Mouse (Mus musculus) gastrocnemius, adult 2 months (tissue): Measurements from ENCODE around the gene Icam5. TPM values are rescaled to one million over a fixed set of nuclear protein-coding genes. Genes with fewer than 3 reads are reported as not detected.
"Not testable (repeated sequence)": the region's sequence is repeated elsewhere in the genome, so short reads cannot be mapped to it uniquely, and the experiment has no call there.

Experiments used
- DNase-seq: peaks from one replicate; pipeline ENCODE4 v3.0.0; 2022
- H3K27ac ChIP-seq: fragments of 200-600 bp; 2 replicates; pipeline ENCODE4 v1.8.1; 2022; ENCODE audit warnings: mild to moderate bottlenecking
- H3K4me3 ChIP-seq: fragments of 200-600 bp; 2 replicates; pipeline ENCODE4 v1.8.1; 2022; ENCODE audit warnings: mild to moderate bottlenecking, moderate library complexity
- CTCF ChIP-seq: fragments of 200-600 bp; IDR thresholded peaks from 2 replicates; pipeline ENCODE4 v1.8.1; 2022; ENCODE audit warnings: antibody characterized with exemption, mild to moderate bottlenecking, moderate library complexity
- intact Hi-C: fragments of 180-260 bp; cut with DNase I; formaldehyde crosslinking; loops from one replicate; pipeline ENCODE4 v1.15.1; 2025
- long read RNA-seq, 2 experiments: library from polyadenylated mRNA; stranded (forward); transcript quantifications; one replicate each; pipeline ENCODE4 v2.0.0; 2021
- total RNA-seq, 2 experiments: library from RNA; stranded (reverse); gene quantifications; 2 replicates each; pipeline ENCODE4 v1.2.3; 2021

The Icam5 gene
- not detected for total RNA-seq
- long read RNA-seq, experiment 1, result 0 reads
- long read RNA-seq, experiment 2, result 0 reads

GRCm38 (mm10) chr9:21031896-21032351, at the start of gene Icam5:
Gene Icam5 (plus strand): TSS chr9:21032073.
- intact Hi-C loops, result loop anchor here (2.0 to 5.0 kb wide), 3 partner anchors 59 to 131 kb away; partner anchors contain the start of genes Gm38431 and Tyk2
- H3K4me3 ChIP-seq, result peak within 1 kb of the TSS; percentile 83
- no peak for TF ChIP-seq CTCF
- H3K27ac ChIP-seq, result peak within 1 kb of the TSS; percentile 84
- DNase-seq, result peak; percentile 36

- Histone ChIP-seq H3K4me3 (no peak overlapping the region), H3K27ac (no peak overlapping the region)
- intact Hi-C loops, result no loop called here
- no peak for TF ChIP-seq CTCF
- no peak for DNase-seq
Measured at GRCm38 (mm10) chr9:20982171-20982570, 49.7 kb upstream of the Icam5 start.

- DNase-seq, result no peak
- H3K27ac ChIP-seq, result no peak overlapping the region
- TF ChIP-seq CTCF, result no peak
- H3K4me3 ChIP-seq, result no peak overlapping the region
- intact Hi-C loops, result no loop called here
Measured at GRCm38 (mm10) chr9:20983169-20983568, 48.7 kb upstream of the Icam5 start.

GRCm38 (mm10) chr9:20986952-20987686, 44.8 kb upstream of the Icam5 start:
- intact Hi-C loops, result no loop called here
- peak; percentile 62 for DNase-seq
- no peak for TF ChIP-seq CTCF
- Histone ChIP-seq H3K4me3 (no peak overlapping the region), H3K27ac (peak overlapping the region; percentile 64)

GRCm38 (mm10) chr9:20987953-20988352, 43.9 kb upstream of the Icam5 start:
- no peak for TF ChIP-seq CTCF
- Histone ChIP-seq H3K27ac (0 out of 2 replicates have a peak overlapping the region, but pooled peaks have one; percentile 12), H3K4me3 (no peak overlapping the region)
- DNase-seq, result no peak
- intact Hi-C loops, result no loop called here

- Histone ChIP-seq H3K27ac (no peak overlapping the region), H3K4me3 (peak overlapping the region; percentile 31; the same call in 1 of the 2 replicates)
- intact Hi-C loops, result no loop called here
- TF ChIP-seq CTCF, result no peak
- DNase-seq, result no peak
Measured at GRCm38 (mm10) chr9:20990861-20991260, 41.0 kb upstream of the Icam5 start.

GRCm38 (mm10) chr9:20991587-20991986, 40.3 kb upstream of the Icam5 start:
- no peak overlapping the region for H3K27ac ChIP-seq
- intact Hi-C loops, result no loop called here
- TF ChIP-seq CTCF, result no peak

GRCm38 (mm10) chr9:20993165-20993898, 38.5 kb upstream of the Icam5 start:
- H3K4me3 ChIP-seq, result no peak overlapping the region
- intact Hi-C loops, result no loop called here
- no peak for TF ChIP-seq CTCF
- DNase-seq, result no peak
- no peak overlapping the region for H3K27ac ChIP-seq

More at GRCm38 (mm10) chr9:20991587-20991986, 40.3 kb upstream of the Icam5 start:
- DNase-seq, result no peak
- no peak overlapping the region for H3K4me3 ChIP-seq

- no peak overlapping the region for H3K4me3 ChIP-seq
- no peak overlapping the region for H3K27ac ChIP-seq
- intact Hi-C loops, result no loop called here
- no peak for TF ChIP-seq CTCF
- no peak for DNase-seq
Measured at GRCm38 (mm10) chr9:20995069-20995468, 36.8 kb upstream of the Icam5 start.

GRCm38 (mm10) chr9:20997065-20997464, 34.8 kb upstream of the Icam5 start:
- TF ChIP-seq CTCF, result no peak
- DNase-seq, result no peak
- intact Hi-C loops, result no loop called here

GRCm38 (mm10) chr9:20998337-20998736, 33.5 kb upstream of the Icam5 start:
- intact Hi-C loops, DNase-seq, H3K27ac ChIP-seq, H3K4me3 ChIP-seq: not testable (repeated sequence)
- peak; percentile 59 for TF ChIP-seq CTCF

More at GRCm38 (mm10) chr9:20997065-20997464, 34.8 kb upstream of the Icam5 start:
- Histone ChIP-seq H3K27ac (no peak overlapping the region), H3K4me3 (no peak overlapping the region)

GRCm38 (mm10) chr9:21000811-21001210, 31.1 kb upstream of the Icam5 start:
- H3K27ac ChIP-seq, result no peak overlapping the region
- DNase-seq, result no peak
- peak; percentile 36 for TF ChIP-seq CTCF
- H3K4me3 ChIP-seq, result no peak overlapping the region
- intact Hi-C loops, result loop anchor here (2.0 to 5.0 kb wide), 2 partner anchors 100 to 114 kb away; partner anchors contain the start of gene Ppan
